In genomic region chr17:7204771-7205406, GRCm38 (mm10) we compare ENCODE assay signal across 8 mouse cellular contexts. TPM values are rescaled to one million over a fixed set of nuclear protein-coding genes. Genes with fewer than 3 reads are reported as not detected.
DNase-seq lines count a peak whose midpoint lies in the region; ATAC-seq and TF ChIP-seq lines count a peak whose summit lies in the region.

No protein-coding gene starts in this region.

- H3K9me3 ChIP-seq in kidney, embryonic 16.5 days (ENCODE audit: low read length): no peaks in the 10 kb centered on the region
- H3K9me3 ChIP-seq in hindbrain, embryonic 16.5 days (ENCODE audit: control insufficient read depth, low read length): no peaks in the 10 kb centered on the region
- no peaks in the 10 kb centered on the region for H3K9me3 ChIP-seq in neural tube, embryonic 11.5 days (ENCODE audit: control insufficient read depth, low read length)

- peaks cover 24% of the 10 kb centered on the region for H3K4me1 ChIP-seq in kidney, embryonic 16.5 days (ENCODE audit: insufficient read depth, low read length)
- H3K4me1 ChIP-seq in hindbrain, embryonic 16.5 days (ENCODE audit: control insufficient read depth, insufficient read depth, low read depth, low read length): peaks cover 7% of the 10 kb centered on the region
- H3K4me1 ChIP-seq in neural tube, embryonic 11.5 days (ENCODE audit: control insufficient read depth, insufficient read depth, low read length): peaks cover 12% of the 10 kb centered on the region

- peak overlapping the region; percentile 85 for H3K27ac ChIP-seq in kidney, embryonic 16.5 days (ENCODE audit: low read length)
- H3K27ac ChIP-seq in hindbrain, embryonic 16.5 days (ENCODE audit: low read depth, low read length): 0 out of 2 replicates have a peak overlapping the region, but pooled peaks have one; percentile 44
- no peak overlapping the region for H3K27ac ChIP-seq in neural tube, embryonic 11.5 days (ENCODE audit: low read depth, low read length)
- H3K27ac ChIP-seq in left cerebral cortex, adult 2 months: no peak overlapping the region

- intact Hi-C loops in left cerebral cortex, adult 2 months (cut with DNase I): no loop called here

- H3K4me2 ChIP-seq in kidney, embryonic 16.5 days (replicated peaks; ENCODE audit: low read depth, low read length): no peak overlapping the region; the same call in 1 of the 2 replicates
- no peak overlapping the region for H3K4me2 ChIP-seq in hindbrain, embryonic 16.5 days (ENCODE audit: low read length)
- H3K4me2 ChIP-seq in neural tube, embryonic 11.5 days (ENCODE audit: low read depth): no peak overlapping the region

- no peaks in the 10 kb centered on the region for H3K36me3 ChIP-seq in kidney, embryonic 16.5 days (ENCODE audit: insufficient read depth, low read length)
- H3K36me3 ChIP-seq in hindbrain, embryonic 16.5 days (ENCODE audit: control insufficient read depth, insufficient read depth, low read length): no peaks in the 10 kb centered on the region
- H3K36me3 ChIP-seq in neural tube, embryonic 11.5 days (ENCODE audit: control insufficient read depth, insufficient read depth, low read length): no peaks in the 10 kb centered on the region

- H3K27me3 ChIP-seq in kidney, embryonic 16.5 days (ENCODE audit: insufficient read depth, low read length): no peaks in the 10 kb centered on the region
- no peaks in the 10 kb centered on the region for H3K27me3 ChIP-seq in hindbrain, embryonic 16.5 days (replicated peaks; ENCODE audit: control insufficient read depth, insufficient read depth, low read length)
- H3K27me3 ChIP-seq in neural tube, embryonic 11.5 days (ENCODE audit: control insufficient read depth, insufficient read depth, low read length): no peaks in the 10 kb centered on the region

- peak overlapping the region; percentile 15; the same call in 1 of the 2 replicates for H3K9ac ChIP-seq in kidney, embryonic 16.5 days (replicated peaks; ENCODE audit: low read length)
- H3K9ac ChIP-seq in hindbrain, embryonic 16.5 days (ENCODE audit: low read depth, low read length): no peak overlapping the region
- H3K9ac ChIP-seq in neural tube, embryonic 11.5 days (ENCODE audit: low read length): no peak overlapping the region

- DNase-seq in kidney, adult 8-10 months: no peak
- DNase-seq in embryo, embryonic 9.5 days (ENCODE audit: extremely low spot score): peak; percentile 41
- DNase-seq in neural tube, embryonic 11.5 days (ENCODE audit: low spot score): peak; percentile 32
- no peak for DNase-seq in ovary, postnatal 14 days (ENCODE audit: low spot score)
- DNase-seq in left cerebral cortex, adult 2 months (ENCODE audit: extremely low spot score in 1 of 2, low spot score in 2 of 2): no peak
- DNase-seq in layer of hippocampus, adult 9-10 months (ENCODE audit: low spot score): no peak

- H3K4me3 ChIP-seq in kidney, embryonic 16.5 days (ENCODE audit: low read length): no peak overlapping the region
- no peak overlapping the region for H3K4me3 ChIP-seq in hindbrain, embryonic 16.5 days (ENCODE audit: low read length)
- no peak overlapping the region for H3K4me3 ChIP-seq in neural tube, embryonic 11.5 days (ENCODE audit: low read depth, low read length)
- H3K4me3 ChIP-seq in left cerebral cortex, adult 2 months: no peak overlapping the region

- TF ChIP-seq CTCF in left cerebral cortex, adult 2 months (IDR thresholded peaks at IDR 0.05): no peak

- WGBS in kidney, embryonic 16.5 days: 41% methylated on average over 11 of the region's 11 CpGs
- 50% methylated on average over 11 of the region's 11 CpGs for WGBS in hindbrain, embryonic 16.5 days
- WGBS in neural tube, embryonic 11.5 days: 55% methylated on average over 11 of the region's 11 CpGs

- ATAC-seq in kidney, embryonic 16.5 days (ENCODE audit: low FRiP score, low TSS enrichment): peak; percentile 89
- peak; percentile 53; the same call in 1 of the 2 replicates for ATAC-seq in hindbrain, embryonic 16.5 days
- no peak for ATAC-seq in neural tube, embryonic 11.5 days (ENCODE audit: insufficient read depth, low FRiP score, low TSS enrichment)

RNA-seq across cellular contexts. Expression of gene Rps6ka2, which starts 35.0 kb away (rescaled TPM):
- 18.7 and 22.5 TPM in 2 replicates for polyA plus RNA-seq in kidney, embryonic 16.5 days (2015; fragmentation: Nextera tagmentation; extraction: Ambion mirVana)
- 18.7 and 20.9 TPM in 2 replicates for polyA plus RNA-seq in hindbrain, embryonic 16.5 days (2015; fragmentation: Nextera tagmentation; extraction: Ambion mirVana)
- 35.2 and 35.6 TPM in 2 replicates for polyA plus RNA-seq in neural tube, embryonic 11.5 days (2014; fragmentation: Nextera tagmentation; extraction: Ambion mirVana)
- total RNA-seq in left cerebral cortex, adult 2 months (2021): 10 to 100 TPM; 62.4 to 69.4 TPM

Comparison
In these comparisons a context has a peak if more than half of its experiments do, and no peak if none do; other contexts are left out.
1. H3K27ac ChIP-seq: peak in kidney, embryonic 16.5 days (single experiment) and hindbrain, embryonic 16.5 days (single experiment); none in neural tube, embryonic 11.5 days (single experiment) and left cerebral cortex, adult 2 months (single experiment).
2. DNase-seq: peak in embryo, embryonic 9.5 days (single experiment) and neural tube, embryonic 11.5 days (single experiment); none in kidney, adult 8-10 months (0 of 2), ovary, postnatal 14 days (single experiment), left cerebral cortex, adult 2 months (0 of 2) and layer of hippocampus, adult 9-10 months (single experiment).